Mouse (Mus musculus): ENCODE data around the gene Vmn2r84.

DNA sequence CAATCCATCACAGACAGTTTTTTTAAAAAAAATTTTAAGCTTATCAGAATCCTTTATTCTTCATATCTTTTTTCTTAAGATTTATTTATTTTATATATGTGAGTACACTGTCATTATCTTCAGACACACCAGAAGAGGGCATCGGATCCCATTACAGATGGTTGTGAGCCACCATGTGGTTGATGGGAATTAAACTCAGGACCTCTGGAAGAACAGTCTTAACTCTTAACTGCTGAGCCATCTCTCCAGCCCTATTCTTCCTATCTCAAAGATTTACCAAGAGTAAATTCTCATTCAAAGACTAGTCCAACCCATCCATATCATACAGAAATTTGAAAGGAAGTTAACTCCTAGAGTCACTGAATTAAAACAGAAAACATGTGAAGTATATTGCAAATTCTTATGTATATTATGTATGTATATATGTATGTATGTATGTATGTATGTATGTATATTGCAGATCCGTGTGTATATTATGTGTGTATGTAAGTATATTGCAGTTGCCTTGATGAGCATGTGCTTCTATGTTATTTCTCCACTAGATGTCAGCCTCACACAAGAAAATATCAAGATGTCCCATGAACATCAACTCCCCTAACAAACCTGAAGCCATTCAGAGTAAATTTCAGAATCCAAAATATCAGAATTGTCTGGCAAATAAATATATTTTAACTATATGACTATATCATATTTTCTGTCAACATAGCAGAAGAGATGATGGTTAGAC is 30.5 kb downstream of the Vmn2r84 start:
- TF ChIP-seq HCFC1 (IDR thresholded peaks at IDR 0.05; ENCODE audit: borderline replicate concordance, insufficient read depth, low read length) (no peak), MAFK (IDR thresholded peaks at IDR 0.05; ENCODE audit: insufficient read depth, low read depth, low read length) (no peak), CHD2 (IDR thresholded peaks at IDR 0.05; ENCODE audit: low read depth, low read length) (no peak)

All from ES-E14 (cell line).